Mouse (Mus musculus) skeletal muscle tissue, adult 2 months (tissue): ENCODE measurements around the gene Il11ra1.

ENCODE experiments used
- DNase-seq: peaks from one replicate; pipeline ENCODE4 v3.0.0-alpha.2; 2012; ENCODE audit warnings: low read depth, low spot score

Il11ra1 gene

DNA sequence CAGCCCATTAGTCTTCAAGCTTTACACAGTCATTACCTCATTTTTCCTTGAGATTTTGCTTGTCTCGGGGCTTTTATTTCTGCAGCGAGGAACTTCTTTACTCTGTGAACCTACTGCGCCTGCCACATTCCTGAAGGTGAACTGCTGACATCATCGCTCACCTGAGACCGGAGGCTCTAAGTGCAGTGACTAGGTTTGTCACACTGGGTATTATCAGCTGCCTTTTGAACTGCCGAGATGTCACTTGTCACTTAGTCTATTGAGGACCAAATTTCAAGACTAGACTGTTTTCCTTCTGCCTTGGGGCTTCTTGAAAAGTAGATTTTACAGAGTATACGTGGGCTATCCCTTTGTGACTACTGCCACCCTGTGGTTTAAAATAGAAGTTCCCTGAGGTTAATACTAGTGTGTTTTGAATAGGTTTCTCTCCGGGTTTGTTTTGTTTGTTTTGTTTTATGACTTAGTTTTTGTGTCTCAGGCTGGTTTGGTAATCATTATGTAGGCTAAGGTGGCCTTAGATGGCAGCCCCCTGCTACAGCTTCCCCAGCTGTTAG lies 8.5 kb downstream of the Il11ra1 start:
- no peak for DNase-seq

DNA sequence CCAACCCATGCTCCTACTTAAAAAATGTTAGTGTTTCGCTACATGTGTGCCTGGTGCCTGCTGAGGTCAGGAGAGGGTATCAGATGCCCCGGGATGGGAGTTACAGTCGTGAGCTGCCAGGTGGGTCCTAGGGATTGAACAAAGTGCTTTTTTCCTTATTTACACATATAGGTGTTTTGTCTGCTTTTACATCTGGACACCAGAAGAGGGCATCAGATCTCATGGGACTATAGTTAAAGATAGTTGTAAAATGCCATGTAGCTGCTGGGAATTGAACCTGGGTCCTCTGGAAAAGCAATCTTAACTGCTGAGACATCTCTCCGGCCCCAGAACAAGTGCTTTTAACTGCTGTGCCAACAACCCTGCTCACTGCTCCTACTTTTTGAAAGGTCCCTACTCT lies 10.4 kb downstream of the Il11ra1 start:
- DNase-seq: no peak

DNA sequence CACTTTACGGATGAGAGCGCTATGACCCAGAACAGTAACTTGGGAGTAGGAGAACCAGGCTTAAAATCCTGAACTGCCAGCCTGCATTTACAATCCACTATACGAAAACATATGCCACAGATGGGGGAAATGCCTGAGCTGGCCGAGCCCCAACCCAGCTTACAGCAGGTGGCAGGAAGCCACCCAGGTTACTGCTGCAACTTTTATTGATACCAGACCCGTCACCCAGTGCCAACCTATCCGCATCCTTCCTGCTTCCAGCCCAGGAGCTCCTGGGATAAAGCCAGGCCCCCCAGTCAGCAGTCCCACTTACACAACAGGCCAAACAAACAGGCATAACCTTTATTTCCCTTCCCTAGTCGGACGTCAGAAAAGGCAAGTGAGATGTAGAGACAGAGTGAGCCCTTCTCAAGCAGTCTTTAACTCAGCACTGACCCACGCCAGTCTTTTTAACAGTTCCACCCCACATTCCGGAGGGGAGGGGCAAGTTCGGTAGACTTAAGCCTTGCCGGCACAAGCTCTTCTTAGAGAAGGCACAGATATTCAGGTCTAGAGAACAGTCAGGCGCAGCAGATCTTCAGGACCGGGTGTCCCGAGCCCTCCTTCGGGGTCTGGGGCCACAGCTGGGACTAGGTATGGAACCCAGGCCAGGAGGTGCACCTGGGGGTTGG lies 12.1 kb downstream of the Il11ra1 start:
- no peak for DNase-seq

DNA sequence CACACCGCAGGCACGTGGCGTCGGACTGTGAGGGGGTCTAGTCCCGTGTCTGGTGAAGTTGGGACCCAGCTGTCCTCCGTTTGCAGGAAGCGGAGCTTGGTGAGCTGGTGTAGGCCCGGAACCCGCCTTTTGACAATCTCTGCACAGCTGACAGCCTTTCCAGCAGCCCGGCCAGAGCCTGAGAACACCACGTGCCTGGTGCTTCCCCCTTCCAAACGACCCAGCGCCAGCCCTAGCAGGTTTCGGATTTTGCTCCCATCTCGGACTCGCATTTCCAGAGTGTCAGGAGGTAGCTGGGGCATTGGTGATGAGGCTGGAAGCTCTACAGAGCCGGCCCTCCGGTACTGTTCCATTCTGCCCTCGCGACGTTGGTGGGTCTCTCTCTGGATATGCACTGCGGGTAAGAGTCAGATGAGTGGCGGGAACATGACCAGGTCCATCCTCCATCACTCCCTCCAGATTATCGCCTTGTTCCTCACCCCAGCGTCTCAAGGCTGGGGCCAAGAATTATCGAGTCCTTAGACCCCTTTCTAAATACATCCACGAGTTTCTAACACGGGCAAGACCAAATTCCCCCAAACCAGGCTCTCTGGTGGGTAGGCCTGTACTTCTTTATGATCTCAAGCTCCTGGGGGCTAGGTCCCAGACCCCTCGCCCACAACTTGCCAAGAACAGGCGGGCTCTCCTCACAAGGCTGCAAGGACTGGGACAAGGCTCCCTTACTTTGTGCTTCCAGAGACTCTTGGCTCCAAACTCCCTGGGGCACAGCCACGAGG lies 12.8 kb downstream of the Il11ra1 start:
- DNase-seq: peak; percentile 63

DNA sequence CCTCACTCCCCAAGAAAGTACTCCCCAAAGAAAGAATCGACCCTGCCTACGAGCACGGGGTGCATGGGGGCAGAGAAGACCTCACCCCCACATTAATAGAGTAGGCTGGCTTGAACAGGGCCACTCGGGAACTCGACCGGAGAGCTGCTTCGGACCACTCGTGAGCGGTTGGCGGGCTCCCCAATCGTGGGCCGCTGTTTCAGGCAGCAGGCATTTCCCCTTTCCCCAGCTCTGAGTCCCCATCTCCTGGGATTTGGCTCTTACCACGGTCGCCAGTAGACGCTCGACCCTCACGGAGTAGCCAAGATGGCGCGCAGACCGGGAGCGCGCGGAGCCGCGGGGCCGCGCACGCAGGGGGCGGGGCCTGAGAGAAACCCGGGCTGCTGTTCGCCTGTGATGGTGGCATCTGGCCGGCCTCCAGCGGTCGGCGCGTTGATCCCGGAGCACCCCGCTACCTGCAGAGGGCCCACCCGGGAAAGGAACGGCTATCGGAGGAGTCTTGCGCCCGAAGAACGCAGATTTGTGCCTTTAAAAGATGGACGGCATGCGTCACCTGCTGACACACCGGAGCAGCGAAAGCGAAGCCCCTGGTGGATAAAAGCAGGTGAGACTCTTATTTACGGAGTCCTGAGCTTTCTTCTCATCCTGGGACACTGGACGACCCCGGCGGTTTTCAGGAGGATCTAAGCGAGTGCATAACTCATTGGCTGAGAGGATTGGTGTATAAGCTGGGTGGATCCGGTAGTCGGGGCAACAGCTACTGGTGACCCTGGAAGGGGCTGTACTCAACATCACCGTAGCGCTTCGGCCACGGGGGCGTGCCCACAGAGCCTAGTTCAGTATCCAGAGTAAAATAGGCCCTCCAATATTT lies 13.6 kb downstream of the Il11ra1 start, which contains the start of gene Rpp25l:
Gene Rpp25l, minus strand, starts transcription at position 338 of the 871 bp plus-strand sequence.
- DNase-seq: peak; percentile 73

DNA sequence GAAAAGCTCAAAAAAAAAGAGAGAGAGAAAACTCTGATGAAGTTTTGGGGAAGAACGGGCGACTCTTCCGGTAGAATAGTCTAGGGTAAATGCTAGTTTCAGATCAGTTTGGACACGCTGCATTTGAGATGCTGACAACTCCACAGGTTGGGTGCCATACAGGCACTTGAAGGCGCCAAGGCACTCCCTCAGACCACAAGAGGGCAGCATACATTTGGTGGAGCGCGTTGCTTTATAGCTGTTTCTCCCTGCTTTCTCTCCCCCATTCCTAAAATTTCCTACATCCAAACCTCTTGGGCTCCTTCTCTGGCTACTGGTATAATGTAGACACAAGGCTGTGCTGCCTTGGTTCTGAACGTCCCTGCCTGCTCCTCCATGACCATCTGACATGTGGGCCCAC lies 14.5 kb downstream of the Il11ra1 start:
- DNase-seq: peak; percentile 55

DNA sequence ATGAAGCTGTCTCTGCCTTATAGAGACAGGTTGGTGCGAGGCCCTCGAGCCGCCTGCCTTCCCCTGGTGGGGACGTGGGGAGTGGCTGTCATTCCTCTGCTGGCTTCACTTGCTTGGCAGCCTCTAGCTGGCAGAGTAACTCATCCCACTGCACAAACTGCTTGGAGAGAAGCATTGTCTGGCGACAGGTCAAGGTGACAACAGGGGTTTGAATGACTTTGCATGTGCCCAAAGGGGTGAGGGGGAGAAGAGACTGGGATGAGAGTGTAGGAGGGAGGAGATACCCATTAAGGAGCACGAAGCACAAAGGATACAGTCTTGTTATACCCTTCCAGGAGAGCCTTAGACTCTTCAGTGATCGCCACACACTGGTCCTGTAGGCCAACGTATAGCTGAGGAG lies 15.3 kb downstream of the Il11ra1 start:
- no peak for DNase-seq

DNA sequence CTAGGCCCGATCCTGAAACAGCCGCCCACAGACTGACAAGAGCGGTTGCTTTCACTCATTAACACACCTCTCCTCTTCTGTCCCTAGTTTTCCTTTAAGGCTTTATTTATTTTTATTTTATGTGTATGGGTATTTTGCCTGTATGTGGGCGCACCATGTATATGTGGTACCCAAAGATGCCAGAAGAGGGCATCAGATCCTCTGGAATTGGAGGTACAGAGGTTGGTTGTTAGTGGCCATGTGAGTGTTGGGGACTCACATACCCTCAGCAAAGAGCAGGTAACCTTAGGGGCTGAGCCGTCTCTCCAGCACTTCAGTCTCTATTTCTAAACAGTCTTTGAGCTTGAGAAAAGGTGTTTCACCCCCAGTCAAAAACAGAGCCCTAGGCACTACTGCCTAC lies 15.8 kb downstream of the Il11ra1 start:
- DNase-seq: no peak

DNA sequence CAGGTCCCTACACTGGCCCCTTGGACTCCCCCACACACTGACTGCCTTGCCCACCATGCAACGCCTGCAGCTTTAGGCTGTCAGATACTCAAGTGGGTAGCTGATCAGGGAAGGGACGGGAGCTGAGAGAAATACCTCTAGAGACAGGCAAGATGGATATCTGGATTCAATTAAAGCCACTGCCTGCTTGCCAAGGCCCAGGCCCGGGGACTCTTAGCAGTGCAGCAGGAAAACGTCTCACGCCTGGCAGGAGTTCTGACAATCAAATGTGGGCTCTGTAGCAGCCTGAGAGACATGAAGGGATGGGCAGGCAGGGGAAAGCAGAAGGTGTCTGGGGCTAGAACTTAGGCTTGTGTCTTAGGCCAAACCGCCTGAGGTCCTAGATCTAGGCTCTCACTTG lies 17.0 kb downstream of the Il11ra1 start:
- no peak for DNase-seq

DNA sequence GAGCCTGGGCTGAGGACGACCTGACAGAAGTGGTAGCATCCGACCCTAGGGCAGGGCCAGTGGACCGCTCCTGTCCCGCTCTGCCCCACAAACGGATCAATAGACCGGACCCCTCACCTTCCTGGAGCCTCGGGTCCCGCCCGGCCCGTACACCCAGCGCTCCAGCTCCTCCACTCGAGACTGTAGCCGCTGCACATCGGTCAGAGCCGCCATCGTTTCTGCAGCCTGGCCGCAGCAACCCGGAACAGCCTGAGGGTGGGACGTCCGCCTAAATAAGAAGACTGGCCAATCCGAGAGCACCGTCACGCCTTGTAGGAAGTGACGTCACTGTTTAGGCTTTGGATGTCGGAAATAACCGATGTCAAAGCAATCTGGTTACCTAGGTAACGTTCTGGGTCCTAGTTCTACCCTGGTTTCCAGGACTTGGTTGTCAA lies 23.1 kb downstream of the Il11ra1 start, which contains the start of gene Dctn3:
Gene Dctn3, minus strand, starts transcription at position 253 of the 434 bp plus-strand sequence.
- peak; percentile 94 for DNase-seq

DNA sequence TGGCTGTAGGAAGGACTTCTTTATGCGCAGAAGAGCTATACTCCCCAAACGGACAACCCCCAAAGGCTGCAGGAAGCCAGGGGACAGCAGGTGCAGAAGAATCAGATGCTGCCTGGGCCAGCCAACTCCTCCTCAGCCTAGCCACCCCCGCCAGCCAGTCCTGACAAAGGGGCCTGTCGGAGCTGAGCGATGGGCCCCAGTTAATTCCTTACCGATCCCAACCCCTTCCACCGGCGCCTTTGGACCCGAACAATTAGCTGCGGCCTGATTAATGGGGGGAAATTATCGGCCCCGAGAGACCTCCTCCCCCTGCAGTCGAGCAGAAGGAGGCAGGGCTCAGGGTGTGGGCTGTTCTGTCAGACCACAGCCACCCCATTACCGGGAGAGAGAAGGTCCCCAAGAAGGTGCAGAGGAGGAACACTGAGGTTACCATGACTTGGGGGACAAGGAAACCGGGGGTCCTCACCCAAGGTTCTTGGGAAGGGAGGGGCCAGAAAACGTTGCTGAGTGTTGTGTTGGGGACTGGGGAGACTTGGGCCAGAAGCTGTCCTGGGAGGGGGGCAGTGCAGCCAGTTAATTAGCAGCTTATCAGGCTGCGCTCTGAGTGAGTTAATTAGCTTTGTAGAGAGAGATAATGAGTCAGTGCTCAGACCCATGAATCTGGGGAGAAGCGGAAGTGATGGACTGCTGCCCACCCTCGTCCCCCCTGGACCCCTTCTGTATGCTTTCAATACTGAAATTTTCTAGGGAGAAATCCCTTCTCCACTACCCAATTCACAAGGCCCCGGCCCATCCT lies 27.2 kb downstream of the Il11ra1 start:
- DNase-seq: no peak

DNA sequence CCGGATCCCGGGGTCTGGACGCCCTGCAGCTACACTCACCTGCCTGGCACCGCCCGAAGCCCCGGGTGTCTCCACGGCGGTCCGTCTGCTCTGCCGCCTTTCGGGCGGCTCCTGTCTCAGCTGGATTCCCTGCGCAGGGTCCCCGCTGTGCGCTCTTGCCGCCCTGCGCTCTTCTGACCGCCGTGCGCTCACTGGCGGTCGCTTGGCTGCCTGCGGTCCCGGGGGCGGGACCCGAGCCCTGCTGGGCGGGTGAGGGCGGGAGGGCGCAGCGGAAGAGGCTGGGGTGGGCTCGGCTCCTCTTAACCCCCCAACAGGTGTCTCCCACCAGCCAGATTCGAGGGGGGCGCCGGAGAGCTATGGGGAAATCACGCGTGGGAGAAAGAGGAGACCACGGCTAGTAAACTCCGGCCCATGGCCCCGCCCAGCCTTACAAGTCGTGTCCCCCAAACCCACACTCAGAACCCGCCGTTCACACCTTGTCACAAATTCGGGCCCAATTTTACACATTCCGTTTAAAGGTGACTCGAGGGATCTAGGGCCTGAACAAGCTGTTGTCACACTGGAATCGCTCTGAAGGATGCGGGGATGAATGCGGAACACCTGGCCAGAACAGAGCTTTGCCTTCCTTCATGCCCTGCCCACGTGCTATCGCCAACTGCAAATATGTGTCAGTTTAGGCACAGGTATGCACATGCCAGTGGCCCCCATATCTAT lies 31.4 kb downstream of the Il11ra1 start, which contains the start of gene Arid3c:
Gene Arid3c, minus strand, starts transcription at position 91 of the 714 bp plus-strand sequence.
- DNase-seq: no peak

DNA sequence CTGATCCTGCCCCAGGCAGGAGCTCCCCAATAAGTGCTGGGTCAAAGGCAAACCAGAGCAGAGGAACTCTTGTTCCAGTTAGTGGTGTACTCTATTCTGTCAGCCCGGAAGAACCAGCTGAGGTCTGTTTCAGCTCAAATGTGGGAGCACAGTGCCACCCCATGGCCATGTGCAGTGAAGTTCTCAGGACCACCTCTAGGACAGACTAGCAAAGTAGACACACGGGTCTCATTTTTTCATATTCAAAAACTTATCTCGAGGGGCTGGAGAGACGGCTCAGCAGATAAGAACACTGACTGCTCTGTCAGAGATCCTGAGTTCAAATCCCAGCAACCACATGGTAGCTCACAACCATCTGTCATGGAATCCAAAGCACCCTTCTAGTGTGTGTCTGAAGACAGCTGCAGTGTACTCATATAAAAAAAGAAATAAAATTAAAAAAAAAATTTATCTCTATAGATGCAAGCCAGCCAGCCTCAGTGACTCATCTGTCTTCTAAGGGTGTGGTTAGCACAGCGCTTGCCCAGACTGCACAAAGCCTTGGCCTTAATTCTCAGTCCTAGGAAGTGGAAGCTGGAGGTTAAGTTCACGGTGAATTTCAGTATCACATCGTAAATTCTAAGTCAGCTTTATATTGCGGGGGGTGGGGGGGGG lies 37.9 kb downstream of the Il11ra1 start:
- DNase-seq: peak; percentile 57

DNA sequence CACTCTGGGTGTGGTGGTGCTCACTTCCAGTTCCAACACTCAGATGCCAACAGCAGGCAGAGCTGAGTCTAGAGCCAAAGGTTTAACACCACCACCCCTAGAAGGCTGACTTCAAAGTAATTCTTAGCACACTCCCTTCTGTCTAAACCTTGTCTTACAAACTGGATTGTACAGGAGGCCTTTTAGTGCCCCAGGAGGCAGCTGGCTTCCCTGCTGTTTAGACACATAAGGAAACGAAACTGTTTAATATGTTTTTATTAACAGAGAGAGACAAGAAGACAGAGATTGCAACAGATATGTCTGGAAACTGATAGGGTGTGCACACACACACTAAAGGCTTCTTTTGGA lies 38.4 kb downstream of the Il11ra1 start:
- no peak for DNase-seq

DNA sequence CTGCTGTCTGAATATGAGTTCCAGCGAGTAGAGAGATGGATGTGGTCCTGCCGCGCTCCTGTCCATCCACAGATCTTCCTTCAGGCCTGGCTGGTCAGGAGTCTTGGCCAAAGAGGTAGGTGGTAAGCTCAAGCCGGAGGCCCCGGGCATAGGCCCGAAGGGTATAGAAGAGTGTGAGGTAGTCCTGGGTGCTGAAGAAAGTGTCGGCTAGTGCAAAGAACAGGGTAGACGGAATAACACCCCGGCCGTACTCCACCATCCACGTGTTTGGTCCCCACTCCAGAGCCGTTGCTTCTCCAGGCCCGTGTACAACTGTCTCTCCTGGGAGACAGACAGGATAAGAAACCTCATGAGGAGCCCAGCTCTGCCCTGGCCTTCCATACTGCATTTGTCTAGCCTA lies 39.5 kb downstream of the Il11ra1 start:
- no peak for DNase-seq

DNA sequence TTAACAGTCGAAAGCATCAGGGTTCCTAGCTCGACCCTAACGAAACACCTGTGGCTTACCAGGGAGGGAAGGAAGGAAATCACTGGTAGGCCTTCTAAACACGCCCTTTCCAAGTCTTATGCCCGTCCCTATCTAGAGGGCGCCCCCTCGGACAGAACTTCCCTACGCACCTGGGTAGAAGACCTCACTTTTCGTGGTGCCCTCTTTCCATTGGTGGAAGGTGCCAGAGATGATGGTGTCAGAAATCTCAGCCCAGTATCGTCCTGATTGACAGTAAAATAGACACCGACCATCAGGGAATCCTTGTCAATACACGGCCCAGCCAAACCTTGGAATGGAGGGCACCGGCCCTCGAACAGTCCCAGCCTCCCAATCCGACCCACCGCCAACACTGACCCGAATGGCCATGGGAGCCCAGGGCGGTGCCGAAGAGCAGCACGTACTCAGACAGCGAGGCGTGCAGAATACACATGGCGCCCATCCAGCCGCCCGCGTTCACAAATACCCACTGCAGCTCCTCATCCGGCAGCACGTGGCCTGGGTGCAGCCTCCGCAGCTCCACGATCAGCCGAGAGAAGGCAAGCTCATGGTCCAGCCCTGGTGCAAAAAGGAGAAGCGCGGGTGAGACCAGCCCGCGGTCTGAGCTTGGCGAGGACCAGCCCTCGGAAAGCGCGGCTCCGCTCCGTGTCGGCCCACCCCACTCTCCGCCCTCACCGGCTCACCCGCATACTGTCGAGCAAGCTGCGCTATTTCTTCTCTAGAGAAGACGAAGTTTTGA lies 40.8 kb downstream of the Il11ra1 start:
- DNase-seq: peak; percentile 50

DNA sequence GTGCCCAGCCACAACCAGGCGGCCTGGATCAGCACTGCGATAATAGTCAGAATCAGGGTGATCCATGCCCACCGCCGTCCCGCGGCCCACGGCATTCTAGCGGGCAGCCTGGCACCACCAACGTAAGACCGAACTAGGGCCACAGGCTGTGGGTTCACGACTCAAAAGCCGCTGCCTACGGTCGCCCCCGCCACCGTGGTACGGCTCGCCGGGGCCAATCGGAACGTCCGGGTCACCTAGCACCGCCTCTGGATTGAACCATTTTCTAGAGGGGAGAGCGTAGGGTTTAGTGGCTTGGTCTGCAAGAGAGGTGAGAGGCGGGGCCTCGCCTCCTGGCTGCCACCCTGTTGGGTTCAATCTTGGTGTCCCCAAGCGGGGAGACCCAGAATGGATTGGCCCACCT lies 41.4 kb downstream of the Il11ra1 start:
- peak; percentile 86 for DNase-seq

DNA sequence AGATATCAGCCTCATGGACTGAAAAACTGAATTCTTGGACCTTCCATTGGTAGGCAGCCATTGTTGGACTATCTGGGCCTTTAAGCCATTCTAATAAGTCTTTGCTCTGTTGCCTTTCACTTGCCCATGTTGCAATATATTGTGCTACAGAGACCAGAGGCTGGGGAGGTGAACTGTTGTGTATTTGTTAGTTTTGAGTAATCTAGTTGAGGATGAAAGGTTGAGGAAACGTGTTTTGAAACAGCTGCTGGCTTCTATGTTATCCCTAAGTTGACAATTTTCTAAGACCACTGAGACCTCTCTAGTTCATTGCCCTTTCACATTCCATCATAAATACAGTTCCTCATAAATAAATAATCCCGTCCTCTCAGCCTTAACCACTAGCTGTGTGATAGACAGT lies 44.3 kb downstream of the Il11ra1 start:
- no peak for DNase-seq

DNA sequence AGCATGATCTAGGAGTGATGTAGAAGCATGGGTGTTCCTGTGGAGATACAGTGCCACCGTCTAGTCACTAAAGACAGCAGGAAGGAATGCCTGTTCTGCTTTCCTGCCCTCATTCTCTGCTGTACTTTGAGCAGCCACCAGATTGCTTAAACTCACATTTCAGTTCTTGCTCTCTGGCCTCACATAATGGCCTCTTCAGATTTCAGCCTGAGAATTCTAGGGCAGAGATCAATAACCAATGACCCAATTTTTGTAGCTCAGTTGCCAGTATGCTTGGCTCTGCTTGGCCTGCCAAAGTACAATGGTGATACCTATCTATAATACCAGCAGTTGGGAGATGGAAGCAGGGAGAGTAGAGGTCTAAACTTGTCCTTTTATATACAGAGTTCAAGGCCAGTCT lies 45.2 kb downstream of the Il11ra1 start:
- no peak for DNase-seq
